Mouse (Mus musculus) liver, adult 2 months (tissue): ENCODE measurements around the gene Ndufb4. TPM values are rescaled to one million over a fixed set of nuclear protein-coding genes. Genes with fewer than 3 reads are reported as not detected.

ENCODE experiments used
- DNase-seq: peaks from one replicate; pipeline ENCODE4 v3.0.0-alpha.2; 2011; ENCODE audit warnings: low read depth, low spot score; ENCODE audit errors: extremely low read depth
- H3K27ac ChIP-seq: fragments of 200-500 bp; replicated peaks from 2 replicates; pipeline ENCODE4 v1.5.1; 2012; ENCODE audit warnings: low read depth, mild to moderate bottlenecking, control low read depth, inconsistent platforms, low read length; ENCODE audit not compliant: insufficient read depth
- H3K27me3 ChIP-seq: fragments of 200-500 bp; 2 replicates; pipeline ENCODE4 v1.6.1; 2012; ENCODE audit warnings: mild to moderate bottlenecking, moderate library complexity, low read length, inconsistent platforms; ENCODE audit not compliant: control insufficient read depth, insufficient read depth
- H3K36me3 ChIP-seq: fragments of 200-500 bp; 2 replicates; pipeline ENCODE4 v1.6.1; 2012; ENCODE audit warnings: low read length, inconsistent platforms; ENCODE audit not compliant: control insufficient read depth, insufficient read depth
- H3K4me1 ChIP-seq: fragments of 200-500 bp; 2 replicates; pipeline ENCODE4 v1.6.1; 2011; ENCODE audit warnings: low read length; ENCODE audit not compliant: control insufficient read depth, insufficient read depth
- H3K4me3 ChIP-seq: fragments of 200-500 bp; 2 replicates; pipeline ENCODE4 v1.5.1; 2011; ENCODE audit warnings: low read depth, mild to moderate bottlenecking, control low read depth, low read length, moderate library complexity; ENCODE audit not compliant: insufficient read depth
- H3K79me2 ChIP-seq: fragments of 200-500 bp; 2 replicates; pipeline ENCODE4 v1.6.1; 2012; ENCODE audit warnings: inconsistent platforms, mild to moderate bottlenecking, low read length, moderate library complexity; ENCODE audit not compliant: control insufficient read depth, insufficient read depth
- H3K9ac ChIP-seq: fragments of 200-500 bp; 2 replicates; pipeline ENCODE4 v1.6.1; 2012; ENCODE audit warnings: low read depth, mild to moderate bottlenecking, control low read depth, inconsistent platforms, low read length
- CTCF ChIP-seq: fragments of 200-500 bp; IDR thresholded peaks from 2 replicates; pipeline ENCODE4 v1.5.1; 2011; ENCODE audit warnings: low read depth, low read length, control low read depth
- POLR2A ChIP-seq: fragments of 200-500 bp; IDR thresholded peaks from 2 replicates; pipeline ENCODE4 v1.6.1; 2011; ENCODE audit warnings: low read length, control low read depth; ENCODE audit not compliant: insufficient read depth; ENCODE audit errors: extremely low read depth
- WGBS: fragments of 180-500 bp; shearing (Covaris S2); methylation state at CpG from one replicate; pipeline ENCODE4 v1.1.7; 2018; 5-methylcytosine and 5-hydroxymethylcytosine counted together
- polyA plus RNA-seq: library from polyadenylated mRNA; depleted of rRNA; stranded (reverse); fragments of >200 nt; gene quantifications from 2 replicates; pipeline ENCODE4 v1.2.3, GENCODE M21; 2012
- total RNA-seq: library from RNA; depleted of rRNA; stranded (reverse); fragments of >200 nt; gene quantifications from 2 replicates; pipeline ENCODE4 v1.2.3, GENCODE M21; 2014

Gene Ndufb4
- total and polyA plus RNA-seq, 2 experiments = 54.4 to 79.9 TPM

GRCm38 (mm10) chr16:37687301-37687980 lies 33.2 kb upstream of the Ndufb4 start:
- 86% methylated on average over 14 of the region's 14 CpGs for WGBS
- no peak for DNase-seq
- Histone ChIP-seq H3K27ac (no peak overlapping the region), H3K79me2 (no peaks in the 10 kb centered on the region), H3K9ac (no peak overlapping the region), H3K27me3 (no peaks in the 10 kb centered on the region), H3K4me1 (peaks cover 3% of the 10 kb centered on the region; the same call in 1 of the 2 replicates), H3K36me3 (no peaks in the 10 kb centered on the region), H3K4me3 (no peak overlapping the region)
- TF ChIP-seq POLR2A (no peak), CTCF (no peak)

- Histone ChIP-seq H3K27ac (no peak overlapping the region), H3K9ac (no peak overlapping the region), H3K36me3 (no peaks in the 10 kb centered on the region), H3K79me2 (no peaks in the 10 kb centered on the region), H3K4me3 (no peak overlapping the region), H3K27me3 (no peaks in the 10 kb centered on the region), H3K4me1 (peaks cover 3% of the 10 kb centered on the region; the same call in 1 of the 2 replicates)
- 86% methylated on average over 12 of the region's 12 CpGs for WGBS
- DNase-seq = no peak
- no peak for TF ChIP-seq POLR2A
- no peak for TF ChIP-seq CTCF
Observed at GRCm38 (mm10) chr16:37686834-37687233, 32.6 kb upstream of the Ndufb4 start.

GRCm38 (mm10) chr16:37685946-37686600 lies 31.8 kb upstream of the Ndufb4 start:
- no peak overlapping the region for H3K4me3 ChIP-seq
- no peaks in the 10 kb centered on the region for H3K27me3 ChIP-seq
- no peak for DNase-seq
- no peaks in the 10 kb centered on the region for H3K79me2 ChIP-seq
- no peak overlapping the region for H3K9ac ChIP-seq
- 88% methylated on average over 6 of the region's 6 CpGs for WGBS
- no peak overlapping the region for H3K27ac ChIP-seq
- peaks cover 3% of the 10 kb centered on the region; the same call in 1 of the 2 replicates for H3K4me1 ChIP-seq
- no peak for TF ChIP-seq POLR2A
- TF ChIP-seq CTCF = no peak
- H3K36me3 ChIP-seq = no peaks in the 10 kb centered on the region

GRCm38 (mm10) chr16:37684634-37685441 lies 30.6 kb upstream of the Ndufb4 start:
- Histone ChIP-seq H3K27me3 (no peaks in the 10 kb centered on the region), H3K4me3 (peak overlapping the region; percentile 47), H3K79me2 (no peaks in the 10 kb centered on the region), H3K9ac (peak overlapping the region; percentile 67), H3K4me1 (peaks cover 3% of the 10 kb centered on the region; the same call in 1 of the 2 replicates), H3K36me3 (no peaks in the 10 kb centered on the region), H3K27ac (peak overlapping the region; percentile 32)
- DNase-seq = peak; percentile 83
- TF ChIP-seq POLR2A (no peak), CTCF (peak; percentile 70)
- 3% methylated on average over 25 of the region's 25 CpGs for WGBS

GRCm38 (mm10) chr16:37684259-37684633 lies 30.0 kb upstream of the Ndufb4 start:
- no peak overlapping the region for H3K4me3 ChIP-seq
- H3K27ac ChIP-seq = 0 out of 2 replicates have a peak overlapping the region, but pooled peaks have one; percentile 31
- TF ChIP-seq CTCF = no peak
- TF ChIP-seq POLR2A = no peak
- H3K36me3 ChIP-seq = no peaks in the 10 kb centered on the region
- H3K9ac ChIP-seq = 0 out of 2 replicates have a peak overlapping the region, but pooled peaks have one; percentile 60
- peaks cover 3% of the 10 kb centered on the region; the same call in 1 of the 2 replicates for H3K4me1 ChIP-seq
- no peaks in the 10 kb centered on the region for H3K27me3 ChIP-seq
- WGBS = 14% methylated on average over 8 of the region's 8 CpGs
- no peaks in the 10 kb centered on the region for H3K79me2 ChIP-seq
- no peak for DNase-seq
